Mouse (Mus musculus) liver, postnatal 0 days (tissue): Measurements from ENCODE around the gene Trappc3.

Experiments
- CTCF ChIP-seq: sonication (generic); IDR thresholded peaks from 2 replicates; pipeline ENCODE4 v1.5.1; 2016; ENCODE audit warnings: antibody characterized with exemption, low read depth
- EP300 ChIP-seq: IDR thresholded peaks from 2 replicates; pipeline ENCODE4 v1.6.1; 2016; ENCODE audit warnings: antibody characterized with exemption, low read depth, mild to moderate bottlenecking

DNA sequence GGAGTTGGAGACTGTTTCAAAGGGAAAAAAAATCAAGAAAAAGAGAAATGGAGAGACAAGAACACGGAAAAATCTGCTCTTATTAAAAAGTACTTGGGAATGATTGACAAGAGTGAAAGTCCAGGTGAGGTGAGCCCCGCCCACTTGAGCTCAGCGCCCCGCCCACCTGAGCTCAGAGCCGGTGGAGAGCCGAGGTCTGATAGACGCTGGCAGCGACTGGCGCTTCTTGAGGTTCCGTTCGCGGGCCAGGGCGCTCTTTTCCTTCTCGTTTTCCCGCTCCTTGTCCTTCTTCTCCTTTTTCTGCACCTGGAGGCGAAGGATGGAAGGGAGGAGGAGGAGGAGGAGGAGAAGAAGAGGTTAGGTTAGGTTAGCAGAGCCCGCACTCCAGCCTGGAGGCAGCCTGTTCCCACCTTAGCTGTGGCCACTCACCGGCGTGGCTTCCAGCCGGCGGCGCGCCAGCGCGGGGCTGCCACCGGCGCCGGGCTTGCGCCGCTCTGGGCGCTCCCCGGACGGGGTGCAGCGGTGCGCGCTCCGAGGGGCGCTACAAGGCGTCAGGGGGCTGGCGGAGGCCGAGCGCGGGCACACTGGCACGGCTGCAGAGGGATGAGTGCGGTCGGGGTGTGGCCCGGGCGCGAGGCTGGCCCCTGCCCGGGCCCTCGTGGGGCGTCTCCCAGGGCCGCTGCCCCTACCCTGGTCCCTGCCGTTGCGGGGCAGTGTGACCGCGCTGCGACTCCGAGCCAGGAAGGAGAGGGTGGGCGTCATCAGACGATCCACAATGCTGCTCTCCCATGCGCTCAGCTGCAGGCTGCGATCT, 25.5 kb upstream of the Trappc3 start:
- TF ChIP-seq CTCF (no peak), EP300 (no peak)
